Mouse (Mus musculus): ENCODE data around the gene Tnrc6c. TPM values are rescaled to one million over a fixed set of nuclear protein-coding genes. Genes with fewer than 3 reads are reported as not detected.
"Not testable (repeated sequence)": the region's sequence is repeated elsewhere in the genome, so short reads cannot be mapped to it uniquely, and the experiment has no call there.

Tnrc6c gene
- polyA plus RNA-seq, 1 experiment from 2014 or later, result 13.1 TPM

DNA sequence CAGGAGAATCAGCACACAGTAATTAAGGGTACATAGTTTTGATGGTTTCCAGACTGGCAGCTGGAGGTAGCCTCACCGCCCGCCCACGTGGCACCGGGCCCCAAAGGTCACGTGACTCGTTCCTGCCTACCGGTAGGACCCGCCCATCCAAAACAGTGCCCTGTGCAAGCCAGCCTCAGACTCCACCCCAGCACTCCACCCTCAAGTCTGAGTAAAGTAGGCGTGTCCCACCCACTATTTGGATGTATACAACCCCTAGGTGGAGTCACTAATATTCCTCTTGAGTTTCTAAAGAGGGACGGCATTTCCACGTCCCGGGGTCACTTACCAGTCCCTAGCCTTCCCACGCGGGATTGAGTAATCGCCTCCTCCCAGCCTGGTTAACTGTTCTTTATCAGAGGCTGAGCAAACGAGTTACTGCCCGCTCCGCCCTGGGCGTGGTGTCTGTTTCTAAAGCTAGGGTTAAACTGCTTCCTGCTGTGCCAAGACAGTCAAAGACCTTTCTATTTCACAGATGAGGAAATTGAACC lies 126.6 kb downstream of the Tnrc6c start:
- H3K79me2 ChIP-seq (ENCODE audit: inconsistent target), result no peaks in the 10 kb centered on the region
- under 1% methylated on average over 19 of the region's 19 CpGs for WGBS (ENCODE audit: missing documents)
- peak overlapping the region; percentile 98 for H3K27ac ChIP-seq
- no peaks in the 10 kb centered on the region; the same call in 1 of the 2 replicates for H3K36me3 ChIP-seq (ENCODE audit: inconsistent target)
- peak overlapping the region; percentile 44 for H3K4me3 ChIP-seq (ENCODE audit: inconsistent target)

DNA sequence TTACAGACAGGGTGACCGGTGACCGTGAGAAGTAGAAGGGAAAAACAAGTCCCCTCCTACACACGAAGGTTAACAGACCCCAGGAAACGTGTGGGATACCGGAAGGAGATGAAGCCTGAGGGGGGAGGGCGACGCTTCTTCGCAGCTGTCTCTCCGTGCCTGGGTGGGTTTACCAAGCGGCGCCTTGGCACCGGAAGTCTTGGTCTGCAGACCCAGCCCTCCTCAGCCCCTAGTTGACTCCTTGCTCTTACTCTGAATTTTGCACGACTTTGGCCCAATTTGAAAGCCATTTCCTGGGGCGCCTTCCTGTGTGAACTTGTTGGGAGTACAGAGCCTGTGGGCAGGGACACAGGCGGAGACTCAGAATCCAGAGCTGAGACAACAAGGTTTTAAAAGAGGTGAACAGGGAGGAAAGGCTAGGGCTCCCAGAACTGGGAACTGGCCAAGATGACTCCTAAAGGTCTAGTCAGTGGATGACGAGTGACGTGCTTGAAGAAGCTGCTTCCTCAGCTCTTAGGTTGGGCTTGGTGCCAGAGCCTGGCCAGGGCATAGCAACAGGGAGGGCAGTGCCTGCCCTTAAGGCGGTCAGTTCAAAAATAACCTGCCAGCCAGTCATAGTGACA lies 127.2 kb downstream of the Tnrc6c start:
- H3K27ac ChIP-seq, result peak overlapping the region; percentile 98
- whole genome bisulfite sequencing (ENCODE audit: missing documents), result under 1% methylated on average over 18 of the region's 18 CpGs
- H3K79me2 ChIP-seq (ENCODE audit: inconsistent target), result no peaks in the 10 kb centered on the region
- no peaks in the 10 kb centered on the region; the same call in 1 of the 2 replicates for H3K36me3 ChIP-seq (ENCODE audit: inconsistent target)
- peak overlapping the region; percentile 44 for H3K4me3 ChIP-seq (ENCODE audit: inconsistent target)

DNA sequence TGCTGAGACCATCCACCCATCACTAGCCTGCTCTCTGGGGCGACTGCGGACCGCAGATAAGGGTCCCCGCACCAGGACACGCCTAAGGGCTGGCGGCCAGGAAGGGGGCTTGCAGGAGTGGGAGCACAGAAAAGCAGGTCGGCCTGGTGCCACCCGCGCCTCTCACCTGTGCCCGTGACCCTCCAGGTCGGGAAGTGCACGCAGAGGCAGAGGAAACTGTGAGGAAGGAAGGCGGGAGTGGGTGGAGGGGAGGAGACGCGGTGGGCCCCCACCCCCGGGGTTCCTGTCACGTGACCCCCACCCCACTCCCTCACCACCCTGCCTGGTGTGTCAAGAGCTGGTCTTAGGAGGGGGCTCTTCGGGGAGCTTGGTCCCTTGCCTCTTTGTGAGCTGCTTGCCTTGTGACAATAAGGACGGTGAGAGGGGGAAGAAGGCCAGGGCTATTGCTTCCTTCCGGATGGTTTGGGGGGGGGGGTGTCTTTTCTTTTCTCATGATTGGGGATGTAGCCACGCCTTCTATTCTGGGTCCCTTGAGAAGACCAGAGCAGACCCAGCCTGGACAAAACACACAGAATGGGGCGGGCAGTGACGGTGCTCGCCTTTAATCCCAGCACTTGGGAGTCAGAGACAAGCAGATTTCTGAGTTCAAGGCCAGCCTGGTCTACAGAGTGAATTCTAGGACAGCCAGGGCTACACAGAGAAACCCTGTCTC lies 128.1 kb downstream of the Tnrc6c start, which contains the start of the genes Tmc8 and Tmc6:
Tmc8 (plus strand) TSS at position 84 of the 712 bp plus-strand sequence.
Tmc6 (minus strand) TSS at position 206 of the 712 bp plus-strand sequence.
- no peaks in the 10 kb centered on the region for H3K79me2 ChIP-seq (ENCODE audit: inconsistent target)
- H3K27ac ChIP-seq, result peak within 1 kb of the TSS; percentile 98
- H3K4me3 ChIP-seq (ENCODE audit: inconsistent target), result peak within 1 kb of the TSS; percentile 44
- 12% methylated on average over 24 of the region's 24 CpGs for WGBS (ENCODE audit: missing documents)
- no peaks in the 10 kb centered on the region for H3K36me3 ChIP-seq (ENCODE audit: inconsistent target)

DNA sequence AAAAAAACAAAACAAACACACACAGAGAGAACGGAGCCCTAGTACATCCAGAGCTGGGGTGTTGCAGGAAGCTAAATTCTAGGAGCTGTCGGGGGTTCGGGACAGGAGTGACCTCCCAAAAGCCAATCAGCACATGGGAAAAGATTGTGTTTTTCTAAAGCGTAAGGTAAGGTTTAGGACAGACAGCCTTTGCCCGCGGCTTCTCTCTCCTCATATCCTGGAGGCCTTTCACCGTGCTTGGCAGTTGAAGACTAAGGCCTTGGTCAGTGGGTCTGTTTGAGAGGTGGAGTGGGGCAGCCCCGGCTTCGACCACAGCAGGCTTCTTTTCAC lies 128.6 kb downstream of the Tnrc6c start:
- 51% methylated on average over 9 of the region's 9 CpGs for WGBS (ENCODE audit: missing documents)
- peak overlapping the region; percentile 98 for H3K27ac ChIP-seq
- H3K79me2 ChIP-seq (ENCODE audit: inconsistent target), result no peaks in the 10 kb centered on the region
- no peaks in the 10 kb centered on the region for H3K36me3 ChIP-seq (ENCODE audit: inconsistent target)
- peak overlapping the region; percentile 44 for H3K4me3 ChIP-seq (ENCODE audit: inconsistent target)

DNA sequence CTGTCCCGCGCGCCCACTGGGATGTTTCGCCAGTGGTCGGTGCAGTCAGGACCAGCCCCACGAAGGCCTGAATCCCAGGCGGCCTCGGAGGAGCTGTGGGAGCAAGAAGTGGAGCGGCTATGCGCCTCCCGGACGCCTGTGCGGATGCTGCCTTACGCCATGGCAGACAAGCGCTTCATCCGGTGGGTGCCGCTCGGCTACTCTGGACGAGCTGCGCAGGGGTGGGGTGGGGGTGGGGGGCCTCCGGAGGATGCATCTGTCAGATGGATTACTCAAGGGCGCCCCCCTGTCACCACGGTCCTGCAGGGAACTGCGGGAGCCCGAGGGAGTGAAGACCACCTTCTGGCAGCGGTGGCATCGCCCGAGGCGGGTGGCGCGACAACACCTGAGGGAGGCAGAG lies 129.0 kb downstream of the Tnrc6c start:
- Histone ChIP-seq H3K4me3 (ENCODE audit: inconsistent target) (peak overlapping the region; percentile 44), H3K36me3 (ENCODE audit: inconsistent target) (no peaks in the 10 kb centered on the region)

DNA sequence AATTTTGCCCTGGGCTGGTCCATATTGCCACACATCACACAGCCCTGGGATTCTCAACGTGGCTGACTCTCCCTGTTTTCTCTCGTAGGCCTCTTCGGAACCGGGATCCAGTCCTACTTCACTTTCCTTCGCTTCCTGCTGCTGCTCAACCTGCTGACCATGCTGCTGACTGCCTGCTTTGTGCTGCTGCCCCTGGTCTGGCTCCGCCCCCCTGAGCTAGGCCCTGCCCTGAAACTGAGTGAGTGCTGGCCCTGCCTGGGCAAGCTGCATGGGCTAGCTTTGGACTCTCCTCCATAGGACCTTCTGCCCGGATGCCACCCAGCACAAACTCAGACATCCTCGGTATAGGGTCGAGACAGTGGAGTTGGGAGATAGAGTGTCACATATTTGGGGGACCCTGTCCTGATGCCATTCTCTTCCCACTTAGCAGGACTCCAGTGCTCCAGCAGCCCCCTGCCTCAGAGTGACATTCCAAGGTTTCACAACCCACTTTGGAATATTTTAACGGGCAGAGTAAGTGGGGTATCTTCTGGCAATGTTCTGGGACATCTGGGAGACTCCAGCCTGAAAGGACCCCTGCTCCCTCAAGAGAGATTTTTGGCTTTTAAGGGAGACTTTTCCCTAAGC lies 129.7 kb downstream of the Tnrc6c start:
- 77% methylated on average over 10 of the region's 10 CpGs for WGBS (ENCODE audit: missing documents)
- H3K4me3 ChIP-seq (ENCODE audit: inconsistent target), result peak overlapping the region; percentile 10; the same call in 1 of the 2 replicates

More for the DNA sequence above, 129.0 kb downstream of the Tnrc6c start:
- Histone ChIP-seq H3K27ac (peak overlapping the region; percentile 98), H3K79me2 (ENCODE audit: inconsistent target) (no peaks in the 10 kb centered on the region)
- 13% methylated on average over 31 of the region's 31 CpGs for WGBS (ENCODE audit: missing documents)

DNA sequence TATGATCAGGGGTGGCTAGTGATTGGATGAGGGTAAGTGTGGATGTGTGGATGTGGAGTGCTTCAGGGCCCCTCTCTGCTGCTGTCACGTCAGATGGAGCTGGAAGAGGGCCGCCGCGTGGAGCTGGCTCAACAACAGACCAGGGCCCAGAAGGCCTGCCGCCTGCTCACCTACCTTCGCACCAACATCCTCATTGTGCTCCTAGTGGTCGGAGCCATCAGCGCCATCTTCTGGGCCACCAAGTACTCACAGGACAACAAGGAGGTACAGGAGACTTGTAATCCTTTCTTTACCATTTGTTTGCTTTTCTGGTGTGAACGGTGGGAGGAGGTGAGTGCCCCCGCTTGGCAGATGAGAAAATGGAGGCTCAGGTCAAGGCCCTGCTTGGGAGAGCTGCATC lies 132.2 kb downstream of the Tnrc6c start:
- no peak overlapping the region for H3K27ac ChIP-seq
- H3K4me3 ChIP-seq (ENCODE audit: inconsistent target), result no peak overlapping the region
- H3K79me2 ChIP-seq (ENCODE audit: inconsistent target), result no peaks in the 10 kb centered on the region
- no peaks in the 10 kb centered on the region for H3K36me3 ChIP-seq (ENCODE audit: inconsistent target)
- 25% methylated on average over 10 of the region's 10 CpGs for WGBS (ENCODE audit: missing documents)

More for the DNA sequence above, 129.7 kb downstream of the Tnrc6c start:
- Histone ChIP-seq H3K36me3 (ENCODE audit: inconsistent target) (no peaks in the 10 kb centered on the region), H3K27ac (0 out of 2 replicates have a peak overlapping the region, but pooled peaks have one; percentile 12), H3K79me2 (ENCODE audit: inconsistent target) (no peaks in the 10 kb centered on the region)

DNA sequence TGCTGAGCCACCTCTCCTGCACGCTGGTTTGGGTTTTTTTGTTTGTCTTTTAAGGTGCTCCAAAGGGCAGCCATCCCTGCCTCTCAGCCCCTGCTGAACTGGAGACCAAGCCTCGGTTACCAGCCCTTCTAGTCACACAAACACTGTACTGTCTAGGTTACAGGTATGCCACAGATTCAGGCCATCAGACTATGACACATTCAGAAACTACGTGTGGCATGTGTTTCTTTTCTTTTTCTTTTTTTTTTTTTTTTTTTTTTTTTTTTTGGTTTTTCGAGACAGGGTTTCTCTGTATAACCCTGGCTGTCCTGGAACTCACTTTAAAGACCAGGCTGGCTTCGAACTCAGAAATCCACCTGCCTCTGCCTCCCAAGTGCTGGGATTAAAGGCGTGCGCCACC lies 134.4 kb downstream of the Tnrc6c start:
- 92% methylated on average over 4 of the region's 7 CpGs for WGBS (ENCODE audit: missing documents)
- not testable (repeated sequence) for H3K4me3 ChIP-seq (ENCODE audit: inconsistent target); H3K79me2 ChIP-seq (ENCODE audit: inconsistent target); H3K27ac ChIP-seq; H3K36me3 ChIP-seq (ENCODE audit: inconsistent target)

DNA sequence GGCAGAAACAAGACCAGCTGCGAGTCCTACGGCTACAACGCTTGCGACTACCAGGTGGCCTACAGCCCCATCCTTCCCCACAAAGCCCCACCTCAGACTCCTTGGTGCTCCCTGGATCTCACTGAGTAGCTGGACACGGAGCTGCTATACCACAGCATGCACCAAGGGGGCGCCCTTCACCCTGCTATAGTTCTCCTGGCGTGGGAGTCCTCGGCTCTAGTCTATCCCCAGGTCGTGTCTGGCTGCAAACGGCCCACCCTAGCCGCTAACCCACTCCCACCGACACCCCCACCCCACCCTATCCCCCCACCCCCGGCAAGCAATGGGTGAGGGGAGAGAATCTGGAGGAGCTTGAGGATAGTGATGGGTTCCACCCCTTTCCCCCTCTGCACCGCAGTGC lies 136.2 kb downstream of the Tnrc6c start:
- H3K4me3 ChIP-seq (ENCODE audit: inconsistent target), result no peak overlapping the region
- H3K36me3 ChIP-seq (ENCODE audit: inconsistent target), result no peaks in the 10 kb centered on the region
- no peaks in the 10 kb centered on the region for H3K79me2 ChIP-seq (ENCODE audit: inconsistent target)
- WGBS (ENCODE audit: missing documents), result 24% methylated on average over 13 of the region's 14 CpGs
- H3K27ac ChIP-seq, result no peak overlapping the region

DNA sequence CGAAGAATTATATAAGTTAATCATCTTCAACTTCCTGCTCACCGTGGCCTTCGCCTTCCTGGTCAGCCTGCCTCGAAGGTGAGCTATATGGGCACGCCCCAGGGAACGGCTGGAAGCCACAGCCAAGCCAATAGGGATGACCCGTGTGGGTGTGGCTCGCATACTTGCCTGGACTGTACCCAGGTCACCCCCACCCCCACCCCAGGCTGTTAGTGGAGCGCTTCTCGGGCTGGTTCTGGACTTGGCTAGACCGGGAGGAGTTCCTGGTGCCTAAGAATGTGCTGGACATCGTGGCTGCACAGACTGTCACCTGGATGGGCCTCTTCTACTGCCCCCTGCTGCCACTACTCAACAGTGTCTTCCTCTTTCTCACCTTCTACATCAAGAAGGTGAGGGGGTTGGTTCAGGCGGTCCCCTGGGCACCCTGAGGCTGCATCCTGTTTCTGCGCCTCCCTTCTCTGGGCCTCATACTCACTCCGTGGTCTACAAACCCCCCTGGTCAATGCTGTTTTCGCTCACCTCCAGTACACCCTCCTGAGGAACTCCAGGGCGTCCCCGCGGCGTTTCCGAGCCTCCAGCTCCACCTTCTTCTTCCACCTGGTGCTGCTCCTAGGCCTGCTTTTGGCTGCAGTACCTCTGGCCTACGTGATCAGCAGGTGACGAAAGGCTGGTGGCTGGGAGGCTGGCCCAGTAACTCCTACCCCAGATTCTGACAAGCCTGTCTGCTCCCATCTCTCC lies 136.8 kb downstream of the Tnrc6c start:
- Histone ChIP-seq H3K79me2 (ENCODE audit: inconsistent target) (no peaks in the 10 kb centered on the region), H3K4me3 (ENCODE audit: inconsistent target) (no peak overlapping the region), H3K27ac (no peak overlapping the region), H3K36me3 (ENCODE audit: inconsistent target) (no peaks in the 10 kb centered on the region)
- WGBS (ENCODE audit: missing documents), result 81% methylated on average over 18 of the region's 23 CpGs

DNA sequence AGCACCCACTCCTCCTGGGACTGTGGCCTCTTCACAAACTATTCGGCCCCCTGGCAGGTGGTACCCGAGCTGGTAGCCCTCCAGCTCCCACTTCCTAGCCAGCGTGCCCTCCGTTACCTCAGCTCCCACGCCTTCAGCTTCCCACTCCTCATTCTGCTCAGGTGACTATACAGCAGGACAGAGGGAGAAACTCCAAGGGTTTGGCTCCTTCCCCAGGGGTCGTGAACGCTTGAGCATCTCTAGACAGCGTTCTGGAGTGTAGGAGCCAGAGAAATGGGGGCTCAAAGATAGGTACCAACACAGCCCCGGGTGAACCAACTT lies 137.3 kb downstream of the Tnrc6c start:
- 96% methylated on average over 8 of the region's 9 CpGs for WGBS (ENCODE audit: missing documents)
- H3K79me2 ChIP-seq (ENCODE audit: inconsistent target), result no peaks in the 10 kb centered on the region
- H3K27ac ChIP-seq, result no peak overlapping the region
- H3K4me3 ChIP-seq (ENCODE audit: inconsistent target), result no peak overlapping the region
- no peaks in the 10 kb centered on the region for H3K36me3 ChIP-seq (ENCODE audit: inconsistent target)

DNA sequence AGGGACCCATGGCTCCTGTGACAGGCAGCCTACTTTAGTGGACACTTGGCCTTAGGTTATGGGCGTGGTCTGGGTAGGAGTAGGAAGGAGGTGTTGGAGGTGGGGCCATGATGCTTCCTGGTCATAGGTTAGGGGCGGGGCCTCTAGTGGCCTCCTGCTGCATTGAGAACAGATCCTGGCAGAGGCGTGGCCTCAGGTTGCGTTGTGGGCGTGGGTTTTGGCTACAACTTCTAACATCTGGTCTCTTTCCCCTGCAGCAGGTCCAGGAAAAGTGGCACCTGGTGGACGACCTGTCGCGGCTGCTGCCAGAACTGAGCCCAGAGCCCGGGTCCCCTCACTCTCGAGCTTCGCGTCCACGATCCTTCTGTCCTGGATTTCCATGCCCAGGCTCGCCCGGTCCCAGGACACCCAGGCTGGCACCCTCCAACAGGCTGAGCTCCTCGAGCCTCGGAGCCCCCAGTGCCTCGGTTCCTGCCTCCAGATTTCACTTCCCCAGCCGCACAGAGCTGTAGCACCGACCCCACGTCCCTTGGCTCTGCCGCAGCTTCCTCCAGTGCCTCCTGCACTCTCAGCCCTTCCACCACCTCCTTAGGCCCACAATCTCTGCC lies 138.3 kb downstream of the Tnrc6c start:
- no peaks in the 10 kb centered on the region for H3K79me2 ChIP-seq (ENCODE audit: inconsistent target)
- no peaks in the 10 kb centered on the region for H3K36me3 ChIP-seq (ENCODE audit: inconsistent target)
- H3K4me3 ChIP-seq (ENCODE audit: inconsistent target), result peak overlapping the region; percentile 0; the same call in 1 of the 2 replicates
- 6% methylated on average over 22 of the region's 22 CpGs for WGBS (ENCODE audit: missing documents)
- H3K27ac ChIP-seq, result peak overlapping the region; percentile 27

DNA sequence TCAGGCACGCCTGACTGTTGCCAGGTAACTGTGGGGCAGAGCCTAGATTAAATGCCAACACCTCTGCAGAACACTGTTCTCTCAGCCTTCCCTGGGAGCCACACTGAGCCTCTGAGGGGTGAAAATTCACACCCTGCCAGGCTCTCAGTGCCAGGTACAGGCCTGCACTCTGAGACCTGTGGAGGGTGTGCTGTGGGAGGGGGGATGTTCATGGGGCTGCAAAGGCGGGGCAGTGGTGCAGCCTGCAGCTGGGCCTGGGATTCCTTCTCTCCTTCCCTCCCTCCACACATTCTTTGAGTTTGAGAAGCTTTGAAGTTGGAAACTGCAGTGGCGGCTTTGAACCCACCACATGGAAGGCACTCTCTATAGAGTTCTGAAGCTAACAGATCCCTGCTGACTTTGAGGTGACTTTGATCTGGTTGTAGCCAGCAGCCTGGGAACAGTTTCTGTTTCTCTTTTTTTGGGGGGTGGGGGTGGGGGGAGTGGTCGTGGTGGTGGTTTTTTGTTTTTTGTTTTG lies 140.0 kb downstream of the Tnrc6c start:
- Histone ChIP-seq H3K36me3 (ENCODE audit: inconsistent target) (no peaks in the 10 kb centered on the region), H3K79me2 (ENCODE audit: inconsistent target) (no peaks in the 10 kb centered on the region), H3K27ac (no peak overlapping the region), H3K4me3 (ENCODE audit: inconsistent target) (no peak overlapping the region)
- WGBS (ENCODE audit: missing documents), result 76% methylated on average over 4 of the region's 4 CpGs

DNA sequence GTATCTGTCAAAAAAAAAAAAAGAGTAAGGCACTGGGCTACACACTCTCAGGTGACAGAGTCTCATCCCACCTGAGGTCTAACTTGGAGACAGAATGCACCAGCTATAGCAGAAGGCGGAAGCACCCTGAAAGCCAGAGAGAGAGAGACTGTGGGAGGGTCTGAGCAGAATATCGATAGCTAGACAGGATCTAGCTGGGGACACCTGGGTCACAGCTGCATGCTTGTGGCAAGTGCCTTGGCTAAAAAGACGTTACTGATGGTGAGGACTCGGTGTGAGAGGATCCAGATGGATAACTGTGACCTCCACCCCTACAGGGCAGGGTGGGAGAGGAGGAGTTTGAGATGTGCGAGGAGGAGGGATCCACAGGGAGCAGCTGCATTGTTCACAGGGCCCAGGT lies 142.9 kb downstream of the Tnrc6c start:
- Histone ChIP-seq H3K36me3 (ENCODE audit: inconsistent target) (no peaks in the 10 kb centered on the region), H3K27ac (no peak overlapping the region), H3K4me3 (ENCODE audit: inconsistent target) (no peak overlapping the region), H3K79me2 (ENCODE audit: inconsistent target) (no peaks in the 10 kb centered on the region)
- WGBS (ENCODE audit: missing documents), result 95% methylated on average over 5 of the region's 5 CpGs
